Mouse (Mus musculus) intestine, postnatal 0 days (tissue): ENCODE measurements around the gene Zbtb5. TPM values are rescaled to one million over a fixed set of nuclear protein-coding genes. Genes with fewer than 3 reads are reported as not detected.
A peak's percentile ranks its signal among the peaks of the same experiment; 100 is the strongest.

Experiments
- ATAC-seq: fragments of 200-750 bp; cut with Nextera tagmentation; 2 replicates; pipeline ENCODE4 v1.8.0; 2017; ENCODE audit warnings: mild to moderate bottlenecking, moderate TSS enrichment, moderate library complexity
- H3K27ac ChIP-seq: fragments of 300-500 bp; sonication (generic); 2 replicates; pipeline ENCODE4 v1.5.1; 2014; ENCODE audit warnings: mild to moderate bottlenecking, low read depth, low read length, moderate library complexity
- H3K27me3 ChIP-seq: fragments of 300-500 bp; sonication (generic); replicated peaks from 2 replicates; pipeline ENCODE4 v1.6.1; 2014; ENCODE audit warnings: low read length, mixed read lengths; ENCODE audit not compliant: control insufficient read depth, insufficient read depth
- H3K36me3 ChIP-seq: fragments of 300-500 bp; sonication (generic); 2 replicates; pipeline ENCODE4 v1.6.1; 2014; ENCODE audit warnings: mild to moderate bottlenecking, moderate library complexity; ENCODE audit not compliant: control insufficient read depth, insufficient read depth
- H3K4me1 ChIP-seq: fragments of 300-500 bp; sonication (generic); replicated peaks from 2 replicates; pipeline ENCODE4 v1.6.1; 2014; ENCODE audit warnings: antibody characterized with exemption, low read length, mixed read lengths; ENCODE audit not compliant: control insufficient read depth, insufficient read depth
- H3K4me2 ChIP-seq: fragments of 300-500 bp; sonication (generic); replicated peaks from 2 replicates; pipeline ENCODE4 v1.6.1; 2014; ENCODE audit warnings: low read depth, mild to moderate bottlenecking, moderate library complexity
- H3K4me3 ChIP-seq: fragments of 300-500 bp; sonication (generic); 2 replicates; pipeline ENCODE4 v1.5.1; 2014; ENCODE audit warnings: low read depth, low read length
- H3K9ac ChIP-seq: fragments of 300-500 bp; sonication (generic); 2 replicates; pipeline ENCODE4 v1.6.1; 2014; ENCODE audit warnings: mild to moderate bottlenecking, low read depth, low read length
- H3K9me3 ChIP-seq: fragments of 300-500 bp; sonication (generic); 2 replicates; pipeline ENCODE4 v1.6.1; 2016; ENCODE audit warnings: mixed run types; ENCODE audit not compliant: control insufficient read depth
- CTCF ChIP-seq: sonication (generic); IDR thresholded peaks from 2 replicates; pipeline ENCODE4 v1.5.1; 2016; ENCODE audit warnings: low read depth, mild to moderate bottlenecking, control low read depth, antibody characterized with exemption, moderate library complexity
- WGBS: fragments of 180-500 bp; shearing (Covaris S2); extraction: QIAGEN DNeasy Blood & Tissue Kit; methylation state at CpG from one replicate; pipeline ENCODE4 v1.1.7; 2014; 5-methylcytosine and 5-hydroxymethylcytosine counted together
- polyA plus RNA-seq: library from polyadenylated mRNA; unstranded; fragments of >200 nt; fragmentation: Nextera tagmentation; extraction: Ambion mirVana; gene quantifications from 2 replicates; pipeline ENCODE4 v1.2.1, GENCODE M21; 2015

The Zbtb5 gene
- polyA plus RNA-seq, 1 experiment from 2014 or later, result 8.5 TPM

- peaks cover 26% of the 10 kb centered on the region; the same call in 1 of the 2 replicates for H3K36me3 ChIP-seq
- 38% methylated on average over 16 of the region's 16 CpGs for WGBS
- H3K9me3 ChIP-seq, result no peaks in the 10 kb centered on the region
- H3K4me3 ChIP-seq, result no peak overlapping the region
- peak; percentile 55 for ATAC-seq
- H3K9ac ChIP-seq, result no peak overlapping the region
- no peak overlapping the region for H3K4me2 ChIP-seq
- TF ChIP-seq CTCF, result no peak
- H3K4me1 ChIP-seq, result no peaks in the 10 kb centered on the region
- H3K27ac ChIP-seq, result no peak overlapping the region; the same call in 1 of the 2 replicates
- H3K27me3 ChIP-seq, result no peaks in the 10 kb centered on the region
Measured at GRCm38 (mm10) chr4:45034693-45035628, 22.7 kb upstream of the Zbtb5 start.

- no peak for ATAC-seq
- TF ChIP-seq CTCF, result no peak
- no peak overlapping the region for H3K4me3 ChIP-seq
- no peaks in the 10 kb centered on the region for H3K9me3 ChIP-seq
- no peak overlapping the region for H3K9ac ChIP-seq
- H3K27ac ChIP-seq, result no peak overlapping the region
- no peak overlapping the region for H3K4me2 ChIP-seq
- H3K4me1 ChIP-seq, result no peaks in the 10 kb centered on the region
- H3K36me3 ChIP-seq, result peaks cover 38% of the 10 kb centered on the region; the same call in 1 of the 2 replicates
- WGBS, result 89% methylated on average over 9 of the region's 9 CpGs
- H3K27me3 ChIP-seq, result no peaks in the 10 kb centered on the region
Measured at GRCm38 (mm10) chr4:45032586-45032985, 20.4 kb upstream of the Zbtb5 start.

- Histone ChIP-seq H3K4me2 (no peak overlapping the region), H3K4me1 (no peaks in the 10 kb centered on the region), H3K4me3 (no peak overlapping the region), H3K27ac (no peak overlapping the region), H3K9me3 (no peaks in the 10 kb centered on the region), H3K27me3 (no peaks in the 10 kb centered on the region), H3K36me3 (peaks cover 30% of the 10 kb centered on the region; the same call in 1 of the 2 replicates), H3K9ac (no peak overlapping the region)
- WGBS, result 98% methylated on average over 4 of the region's 4 CpGs
- TF ChIP-seq CTCF, result no peak
- ATAC-seq, result no peak
Measured at GRCm38 (mm10) chr4:45026459-45026858, 14.2 kb upstream of the Zbtb5 start.

- no peak for ATAC-seq
- Histone ChIP-seq H3K27ac (no peak overlapping the region), H3K4me2 (peak overlapping the region; percentile 96), H3K4me1 (no peaks in the 10 kb centered on the region), H3K27me3 (no peaks in the 10 kb centered on the region), H3K36me3 (no peaks in the 10 kb centered on the region), H3K9me3 (no peaks in the 10 kb centered on the region), H3K4me3 (peak overlapping the region; percentile 59), H3K9ac (peak overlapping the region; percentile 53)
- TF ChIP-seq CTCF, result no peak
- under 1% methylated on average over 14 of the region's 14 CpGs for WGBS
Measured at GRCm38 (mm10) chr4:45019009-45019408, 6.8 kb upstream of the Zbtb5 start.

- under 1% methylated on average over 29 of the region's 29 CpGs for WGBS
- H3K9ac ChIP-seq, result peak within 1 kb of the TSS; percentile 53
- H3K9me3 ChIP-seq, result no peaks in the 10 kb centered on the region
- H3K27ac ChIP-seq, result no peak within 1 kb of the TSS
- no peaks in the 10 kb centered on the region for H3K36me3 ChIP-seq
- no peaks in the 10 kb centered on the region for H3K27me3 ChIP-seq
- peak within 1 kb of the TSS; percentile 59 for H3K4me3 ChIP-seq
- ATAC-seq, result peak; percentile 76
- peak within 1 kb of the TSS; percentile 96 for H3K4me2 ChIP-seq
- no peaks in the 10 kb centered on the region for H3K4me1 ChIP-seq
- TF ChIP-seq CTCF, result 0 out of 2 replicates have a peak, but pooled peaks have one; percentile 8
Measured at GRCm38 (mm10) chr4:45018452-45018980, 6.3 kb upstream of the Zbtb5 start, which contains the start of gene Polr1e. Polr1e (plus strand) TSS chr4:45018583.

GRCm38 (mm10) chr4:45015615-45016014 is 3.4 kb upstream of the Zbtb5 start:
- Histone ChIP-seq H3K27me3 (no peaks in the 10 kb centered on the region), H3K4me2 (no peak overlapping the region), H3K9ac (no peak overlapping the region), H3K4me1 (no peaks in the 10 kb centered on the region), H3K9me3 (no peaks in the 10 kb centered on the region), H3K36me3 (no peaks in the 10 kb centered on the region), H3K4me3 (no peak overlapping the region), H3K27ac (no peak overlapping the region)
- 16% methylated on average over 3 of the region's 3 CpGs for WGBS
- peak; percentile 80 for TF ChIP-seq CTCF
- no peak for ATAC-seq
